Mouse (Mus musculus) CH12.LX (cell line): ENCODE results near the gene Slc38a7.

Source experiments
- CHD2 ChIP-seq: IDR thresholded peaks from 2 replicates; pipeline ENCODE4 v1.6.1; 2011; ENCODE audit warnings: low read length, improper control_type of control experiment
- CTCF ChIP-seq, 2 experiments: IDR thresholded peaks in 1 of 2; conservative IDR thresholded peaks in 1 of 2; 2 replicates each; pipeline ENCODE4 v1.5.1; 2011 to 2012; ENCODE audit warnings: low read depth in 2 of 2, low read length in 2 of 2, improper control_type of control experiment in 1 of 2, inconsistent platforms in 1 of 2, mild to moderate bottlenecking in 1 of 2, moderate library complexity in 1 of 2
- ELF1 ChIP-seq: IDR thresholded peaks from 2 replicates; pipeline ENCODE4 v1.6.1; 2014; ENCODE audit warnings: low read depth, mild to moderate bottlenecking, inconsistent platforms, low read length, improper control_type of control experiment
- EP300 ChIP-seq: IDR thresholded peaks from 2 replicates; pipeline ENCODE4 v1.6.1; 2011; ENCODE audit warnings: low read length, improper control_type of control experiment
- GABPA ChIP-seq: IDR thresholded peaks from 2 replicates; pipeline ENCODE4 v1.6.1; 2012; ENCODE audit warnings: low read depth, low read length, improper control_type of control experiment, inconsistent platforms; ENCODE audit not compliant: insufficient replicate concordance
- HCFC1 ChIP-seq: IDR thresholded peaks from 2 replicates; pipeline ENCODE4 v1.6.1; 2012; ENCODE audit warnings: low read depth, mild to moderate bottlenecking, inconsistent platforms, low read length, improper control_type of control experiment
- JUND ChIP-seq: conservative IDR thresholded peaks from 2 replicates; pipeline ENCODE4 v1.6.1; 2011; ENCODE audit warnings: low read depth, low read length, improper control_type of control experiment
- MAFK ChIP-seq: IDR thresholded peaks from 2 replicates; pipeline ENCODE4 v1.6.1; 2011; ENCODE audit warnings: low read length, improper control_type of control experiment; ENCODE audit not compliant: insufficient replicate concordance
- POLR2A ChIP-seq: IDR thresholded peaks from 2 replicates; pipeline ENCODE4 v1.6.1; 2011; ENCODE audit warnings: low read depth, mild to moderate bottlenecking, improper control_type of control experiment, low read length
- POLR2AphosphoS2 ChIP-seq: IDR thresholded peaks from 2 replicates; pipeline ENCODE4 v1.6.1; 2011; ENCODE audit warnings: low read depth, low read length, improper control_type of control experiment
- TCF12 ChIP-seq: IDR thresholded peaks from 2 replicates; pipeline ENCODE4 v1.6.1; 2014; ENCODE audit warnings: low read depth, mild to moderate bottlenecking, inconsistent platforms, low read length, improper control_type of control experiment
- USF2 ChIP-seq: conservative IDR thresholded peaks from 2 replicates; pipeline ENCODE4 v1.6.1; 2011; ENCODE audit warnings: low read depth, low read length, improper control_type of control experiment

- TF ChIP-seq POLR2A (no peak), TCF12 (no peak), CTCF (conservative IDR thresholded peaks at IDR 0.05 in 1 of 2, IDR thresholded peaks at IDR 0.05 in 1 of 2; ENCODE audit: low read depth in 2 of 2, low read length in 2 of 2) (no peak), POLR2AphosphoS2 (no peak), GABPA (no peak), EP300 (no peak), MAFK (no peak), JUND (no peak), CHD2 (no peak), HCFC1 (no peak), USF2 (no peak), ELF1 (no peak)
Observed at GRCm38 (mm10) chr8:95799117-95799516, 54.2 kb downstream of the Slc38a7 start.
